Mouse (Mus musculus) kidney, adult 11 months (tissue): ENCODE data around the gene Ccdc51.
"Not testable (repeated sequence)": the region's sequence is repeated elsewhere in the genome, so short reads cannot be mapped to it uniquely, and the experiment has no call there.

ENCODE experiments used
- DNase-seq: peaks from one replicate; pipeline ENCODE4 v3.0.0; 2022

The Ccdc51 gene

DNA sequence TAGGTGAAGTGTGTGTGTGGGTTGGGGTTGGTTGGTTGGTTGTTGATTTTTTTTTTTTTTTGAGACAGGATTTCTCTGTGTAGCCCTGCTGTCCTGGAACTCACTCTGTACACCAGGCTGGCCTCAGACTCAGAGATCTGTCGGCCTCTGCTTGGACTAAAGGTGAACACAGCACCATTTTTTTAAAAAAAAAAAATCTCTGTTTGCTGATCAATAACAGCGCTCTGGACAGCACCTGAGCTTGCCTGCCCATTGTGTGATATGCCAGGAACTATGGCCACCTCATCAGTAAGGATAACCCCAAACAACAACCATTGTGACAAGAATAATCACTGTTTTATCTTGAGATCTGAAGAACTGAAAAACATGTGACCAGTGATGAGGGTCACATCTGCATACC lies 42.8 kb downstream of the Ccdc51 start:
- no peak for DNase-seq

- DNase-seq = no peak
Measured at GRCm38 (mm10) chr9:109125481-109125880, 43.2 kb downstream of the Ccdc51 start.

DNA sequence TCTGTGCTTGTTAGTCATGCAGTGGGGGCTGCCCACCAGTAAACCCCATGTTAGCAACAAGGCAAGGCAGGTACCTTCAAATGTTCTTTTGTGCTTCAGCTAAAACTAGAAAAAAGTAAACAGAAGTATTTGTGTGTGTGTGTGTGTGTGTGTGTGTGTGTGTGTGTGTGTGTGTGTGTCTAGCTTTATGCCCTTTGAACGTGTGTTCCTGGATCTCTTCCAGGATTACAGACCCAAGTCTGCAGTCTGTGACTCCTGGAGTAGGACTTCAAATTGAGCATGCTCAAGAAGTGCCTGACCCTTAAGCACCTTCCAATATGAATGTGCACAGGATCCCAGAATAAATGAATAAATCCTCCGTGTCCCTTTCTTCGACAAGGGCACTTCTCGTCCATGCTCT lies 44.8 kb downstream of the Ccdc51 start:
- DNase-seq = no peak

DNA sequence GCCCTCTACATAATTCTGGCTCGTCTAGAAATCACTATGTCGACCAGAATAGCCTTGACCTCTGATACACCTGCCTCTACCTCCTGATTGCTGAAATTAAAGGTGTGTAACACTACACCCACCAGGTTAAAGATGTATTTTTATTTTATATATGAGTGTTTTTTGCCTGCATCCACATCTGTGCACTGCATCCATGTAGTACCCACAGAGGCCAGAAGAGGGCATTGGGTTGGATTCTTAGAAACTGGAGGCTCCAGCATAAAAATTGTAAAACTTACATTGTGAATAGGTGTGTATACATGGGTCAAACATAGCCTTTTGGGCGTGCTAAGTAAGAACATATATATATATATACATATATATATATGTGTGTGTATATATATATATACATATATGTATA lies 45.9 kb downstream of the Ccdc51 start:
- no peak for DNase-seq

- no peak for DNase-seq
Measured at GRCm38 (mm10) chr9:109130076-109130475, 47.8 kb downstream of the Ccdc51 start.

DNA sequence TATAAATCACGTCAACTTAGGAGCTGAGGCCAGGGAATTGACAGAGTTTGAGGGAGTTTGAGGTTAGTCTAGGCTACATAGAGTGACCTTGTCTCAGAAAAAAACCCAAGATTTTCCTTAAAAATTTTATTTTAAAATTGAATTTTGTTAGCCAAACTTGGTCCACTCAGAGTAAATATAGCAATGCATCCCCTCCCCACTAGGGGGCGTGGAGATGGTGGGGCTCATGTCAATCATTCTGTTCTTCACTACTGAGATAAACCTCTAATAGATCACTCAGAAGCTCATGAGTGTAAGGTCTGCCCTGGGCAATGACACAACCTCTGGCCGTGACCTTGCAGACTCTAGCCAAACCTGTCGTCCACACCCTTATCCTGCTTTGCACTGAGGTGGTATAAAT lies 58.1 kb downstream of the Ccdc51 start:
- DNase-seq = not testable (repeated sequence)
